Mouse (Mus musculus) CH12.LX (cell line): ENCODE data around the gene Slc35d2. TPM values are rescaled to one million over a fixed set of nuclear protein-coding genes. Genes with fewer than 3 reads are reported as not detected.
A peak's percentile ranks its signal among the peaks of the same experiment; 100 is the strongest.

Source experiments
- DNase-seq: peaks from one replicate; pipeline ENCODE4 v3.0.0-alpha.2; 2013; ENCODE audit errors: extremely low read depth
- H3K27ac ChIP-seq: 2 replicates; pipeline ENCODE4 v1.5.1; 2012; ENCODE audit warnings: low read depth, mild to moderate bottlenecking, control low read depth, moderate library complexity; ENCODE audit not compliant: insufficient read depth
- H3K27me3 ChIP-seq: replicated peaks from 2 replicates; pipeline ENCODE3; 2012; ENCODE audit warnings: inconsistent platforms
- H3K36me3 ChIP-seq, 2 experiments: replicated peaks in 1 of 2; 2 replicates each; pipeline versions ENCODE3 to v1.6.1; 2012; ENCODE audit warnings: inconsistent platforms in 1 of 2, low read length in 1 of 2, mild to moderate bottlenecking in 1 of 2, mixed read lengths in 1 of 2, moderate library complexity in 1 of 2; ENCODE audit not compliant: control insufficient read depth in 1 of 2, insufficient read depth in 1 of 2
- H3K4me1 ChIP-seq, 2 experiments: 2 replicates each; pipeline ENCODE4 v1.6.1; 2012; ENCODE audit warnings: inconsistent platforms in 1 of 2, moderate library complexity in 1 of 2; ENCODE audit not compliant: insufficient read depth in 2 of 2, control insufficient read depth in 1 of 2
- H3K4me2 ChIP-seq: 2 replicates; pipeline ENCODE4 v1.6.1; 2012; ENCODE audit warnings: low read depth, mild to moderate bottlenecking, control low read depth; ENCODE audit not compliant: poor library complexity, insufficient read depth, severe bottlenecking
- H3K4me3 ChIP-seq, 3 experiments: fragments of 150-350 bp in 1 of 3; sonication (generic) in 1 of 3; replicated peaks in 1 of 3; 2 replicates each; pipeline versions ENCODE3 to v1.5.1; 2011 to 2012; ENCODE audit warnings: low read depth in 2 of 3, low read length in 2 of 3, mild to moderate bottlenecking in 2 of 3, moderate library complexity in 2 of 3, control low read depth in 1 of 3, improper control_type of control experiment in 1 of 3, inconsistent platforms in 1 of 3, mixed read lengths in 1 of 3; ENCODE audit not compliant: poor library complexity in 1 of 3
- H3K79me2 ChIP-seq: replicated peaks from 2 replicates; pipeline ENCODE4 v1.6.1; 2012; ENCODE audit warnings: mild to moderate bottlenecking, moderate library complexity; ENCODE audit not compliant: control insufficient read depth, poor library complexity, insufficient read depth, severe bottlenecking; ENCODE audit errors: extremely low read depth
- H3K9ac ChIP-seq: 2 replicates; pipeline ENCODE4 v1.6.1; 2012; ENCODE audit warnings: low read depth, mild to moderate bottlenecking, control low read depth, moderate library complexity; ENCODE audit not compliant: insufficient read depth
- H3K9me3 ChIP-seq: replicated peaks from 2 replicates; pipeline ENCODE3; 2012; ENCODE audit warnings: low read length, inconsistent platforms, mixed read lengths
- BHLHE40 ChIP-seq: IDR thresholded peaks from 2 replicates; pipeline ENCODE4 v1.6.1; 2011; ENCODE audit warnings: mild to moderate bottlenecking, low read depth, low read length, improper control_type of control experiment
- CHD1 ChIP-seq: IDR thresholded peaks from 2 replicates; pipeline ENCODE4 v1.6.1; 2012; ENCODE audit warnings: low read depth, low read length, improper control_type of control experiment, inconsistent platforms
- CHD2 ChIP-seq: IDR thresholded peaks from 2 replicates; pipeline ENCODE4 v1.6.1; 2011; ENCODE audit warnings: low read length, improper control_type of control experiment
- CTCF ChIP-seq, 2 experiments: IDR thresholded peaks in 1 of 2; conservative IDR thresholded peaks in 1 of 2; 2 replicates each; pipeline ENCODE4 v1.5.1; 2011 to 2012; ENCODE audit warnings: low read depth in 2 of 2, low read length in 2 of 2, improper control_type of control experiment in 1 of 2, inconsistent platforms in 1 of 2, mild to moderate bottlenecking in 1 of 2, moderate library complexity in 1 of 2
- ELF1 ChIP-seq: IDR thresholded peaks from 2 replicates; pipeline ENCODE4 v1.6.1; 2014; ENCODE audit warnings: low read depth, mild to moderate bottlenecking, inconsistent platforms, low read length, improper control_type of control experiment
- EP300 ChIP-seq: IDR thresholded peaks from 2 replicates; pipeline ENCODE4 v1.6.1; 2011; ENCODE audit warnings: low read length, improper control_type of control experiment
- ETS1 ChIP-seq: conservative IDR thresholded peaks from 2 replicates; pipeline ENCODE4 v1.6.1; 2012; ENCODE audit warnings: low read depth, mild to moderate bottlenecking, inconsistent platforms, low read length, improper control_type of control experiment, moderate library complexity
- GABPA ChIP-seq: IDR thresholded peaks from 2 replicates; pipeline ENCODE4 v1.6.1; 2012; ENCODE audit warnings: low read depth, low read length, improper control_type of control experiment, inconsistent platforms; ENCODE audit not compliant: insufficient replicate concordance
- HCFC1 ChIP-seq: IDR thresholded peaks from 2 replicates; pipeline ENCODE4 v1.6.1; 2012; ENCODE audit warnings: low read depth, mild to moderate bottlenecking, inconsistent platforms, low read length, improper control_type of control experiment
- IRF4 ChIP-seq: IDR thresholded peaks from 2 replicates; pipeline ENCODE4 v1.6.1; 2014; ENCODE audit warnings: low read depth, mild to moderate bottlenecking, inconsistent platforms, low read length, improper control_type of control experiment
- JUND ChIP-seq: conservative IDR thresholded peaks from 2 replicates; pipeline ENCODE4 v1.6.1; 2011; ENCODE audit warnings: low read depth, low read length, improper control_type of control experiment
- MAZ ChIP-seq: IDR thresholded peaks from 2 replicates; pipeline ENCODE4 v1.6.1; 2012; ENCODE audit warnings: low read depth, mild to moderate bottlenecking, inconsistent platforms, low read length, improper control_type of control experiment, moderate library complexity
- MYC ChIP-seq: IDR thresholded peaks from 2 replicates; pipeline ENCODE4 v1.6.1; 2011; ENCODE audit warnings: low read depth, mild to moderate bottlenecking, improper control_type of control experiment, low read length
- NELFE ChIP-seq: IDR thresholded peaks from 2 replicates; pipeline ENCODE4 v1.6.1; 2011; ENCODE audit warnings: low read depth, low read length, improper control_type of control experiment
- NRF1 ChIP-seq: IDR thresholded peaks from 2 replicates; pipeline ENCODE4 v1.6.1; 2014; ENCODE audit warnings: low read depth, mild to moderate bottlenecking, inconsistent platforms, low read length, improper control_type of control experiment, moderate library complexity
- PAX5 ChIP-seq: IDR thresholded peaks from 2 replicates; pipeline ENCODE4 v1.6.1; 2012; ENCODE audit warnings: low read length, inconsistent platforms, mixed read lengths
- RAD21 ChIP-seq: IDR thresholded peaks from 2 replicates; pipeline ENCODE4 v1.6.1; 2011; ENCODE audit warnings: low read depth, mild to moderate bottlenecking, low read length, improper control_type of control experiment, moderate library complexity
- RCOR1 ChIP-seq: conservative IDR thresholded peaks from 2 replicates; pipeline ENCODE4 v1.6.1; 2012; ENCODE audit warnings: low read depth, mild to moderate bottlenecking, inconsistent platforms, low read length, improper control_type of control experiment
- SIN3A ChIP-seq: IDR thresholded peaks from 2 replicates; pipeline ENCODE4 v1.6.1; 2012; ENCODE audit warnings: low read length, improper control_type of control experiment, inconsistent platforms
- SMC3 ChIP-seq: IDR thresholded peaks from 2 replicates; pipeline ENCODE4 v1.6.1; 2011; ENCODE audit warnings: low read depth, low read length, improper control_type of control experiment
- TCF12 ChIP-seq: IDR thresholded peaks from 2 replicates; pipeline ENCODE4 v1.6.1; 2014; ENCODE audit warnings: low read depth, mild to moderate bottlenecking, inconsistent platforms, low read length, improper control_type of control experiment
- UBTF ChIP-seq: IDR thresholded peaks from 2 replicates; pipeline ENCODE4 v1.6.1; 2012; ENCODE audit warnings: low read depth, mild to moderate bottlenecking, inconsistent platforms, low read length, improper control_type of control experiment, moderate library complexity
- USF1 ChIP-seq: IDR thresholded peaks from 2 replicates; pipeline ENCODE4 v1.6.1; 2014; ENCODE audit warnings: low read depth, mild to moderate bottlenecking, inconsistent platforms, low read length, improper control_type of control experiment
- USF2 ChIP-seq: conservative IDR thresholded peaks from 2 replicates; pipeline ENCODE4 v1.6.1; 2011; ENCODE audit warnings: low read depth, low read length, improper control_type of control experiment
- ZC3H11A ChIP-seq: IDR thresholded peaks from 2 replicates; pipeline ENCODE4 v1.6.1; 2012; ENCODE audit warnings: low read depth, mild to moderate bottlenecking, inconsistent platforms, low read length, improper control_type of control experiment
- ZKSCAN1 ChIP-seq: IDR thresholded peaks from 2 replicates; pipeline ENCODE4 v1.6.1; 2012; ENCODE audit warnings: low read depth, inconsistent platforms, low read length, improper control_type of control experiment, borderline replicate concordance
- ZMIZ1 ChIP-seq: IDR thresholded peaks from 2 replicates; pipeline ENCODE4 v1.6.1; 2012; ENCODE audit warnings: low read depth, mild to moderate bottlenecking, inconsistent platforms, low read length, improper control_type of control experiment
- ZNF384 ChIP-seq: IDR thresholded peaks from 2 replicates; pipeline ENCODE4 v1.6.1; 2012; ENCODE audit warnings: low read depth, low read length, improper control_type of control experiment, inconsistent platforms
- dilution Hi-C: fragments of 300-500 bp; cut with MboI; formaldehyde crosslinking; loops from 2 replicates; pipeline ENCODE4 v1.14.3; 2020; ENCODE audit warnings: low sequenced_read_pairs; ENCODE audit not compliant: extremely low pct_unique_long_range_greater_than_20kb, extremely low pct_ligation_motif_present
- in situ Hi-C: fragments of 300-500 bp; cut with MboI; formaldehyde crosslinking; loops from 3 replicates; pipeline ENCODE4 v1.14.3; 2019; ENCODE audit warnings: low sequenced_read_pairs, low pct_ligation_motif_present, low pct_unique_long_range_greater_than_20kb, mixed read lengths
- polyA plus RNA-seq: library from polyadenylated mRNA; unstranded; fragments of >175 nt; gene quantifications from 2 replicates; pipeline ENCODE4 v1.2.1, GENCODE M21; 2012; ENCODE audit warnings: low read depth; ENCODE audit not compliant: insufficient read length
- total RNA-seq, 2 experiments: library from RNA; depleted of rRNA; stranded (reverse); fragments of 300-350 nt in 1 of 2; fragments of >200 nt in 1 of 2; gene quantifications; 2 replicates each; pipeline ENCODE4 v1.2.3; 2012 to 2014

Slc35d2 gene
- total and polyA plus RNA-seq, 3 experiments, result 10.3 to 19.4 (median 17.2) TPM

DNA sequence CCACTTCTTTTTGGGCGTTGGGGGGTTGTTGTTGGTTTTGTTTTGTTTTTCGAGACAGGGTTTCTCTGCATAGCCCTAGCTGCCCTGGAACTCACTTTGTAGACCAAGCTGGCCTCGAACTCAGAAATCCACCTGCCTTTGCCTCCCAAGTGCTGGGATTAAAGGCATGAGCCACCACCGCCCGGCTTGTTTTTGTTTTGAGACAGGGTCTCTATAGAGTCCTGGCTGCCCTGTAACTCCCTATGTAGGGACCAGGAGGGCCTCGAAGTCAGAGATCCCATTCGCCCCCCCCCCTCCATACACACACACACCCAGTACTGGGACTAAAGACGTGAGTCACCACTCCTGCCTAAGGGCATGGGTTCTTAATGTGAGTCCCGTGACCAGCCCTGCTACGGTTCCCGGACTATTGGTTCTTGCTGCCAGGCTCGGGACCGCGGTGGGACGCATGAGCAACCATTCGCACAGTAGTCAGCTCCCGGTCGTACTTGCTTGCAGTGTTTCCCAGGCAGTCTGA is 24.6 kb upstream of the Slc35d2 start:
- DNase-seq, result peak; percentile 51
- Histone ChIP-seq H3K4me1 (peaks cover 5 to 26% of the 10 kb centered on the region in 2 experiments), H3K4me2 (peak overlapping the region; percentile 91), H3K4me3 (peak overlapping the region; percentile 15 to 94 (median 60)), H3K27me3 (peaks cover 22% of the 10 kb centered on the region), H3K36me3 (peaks cover 0 to 6% of the 10 kb centered on the region in 2 experiments), H3K9me3 (no peaks in the 10 kb centered on the region), H3K9ac (peak overlapping the region; percentile 55; the same call in 1 of the 2 replicates), H3K79me2 (peaks cover 37% of the 10 kb centered on the region), H3K27ac (no peak overlapping the region)
- in situ Hi-C loops (no loop called here), dilution Hi-C loops (no loop called here)
- no peak for TF ChIP-seq SIN3A
- TF ChIP-seq MYC, result no peak
- no peak for TF ChIP-seq NRF1
- no peak for TF ChIP-seq IRF4
- TF ChIP-seq ZNF384, result no peak
- TF ChIP-seq USF2, result no peak
- no peak for TF ChIP-seq PAX5
- no peak for TF ChIP-seq CTCF (conservative IDR thresholded peaks at IDR 0.05 in 1 of 2, IDR thresholded peaks at IDR 0.05 in 1 of 2; ENCODE audit: low read depth in 2 of 2, low read length in 2 of 2)
- TF ChIP-seq ZC3H11A, result no peak
- no peak for TF ChIP-seq SMC3
- TF ChIP-seq TCF12, result no peak; the same call in 1 of the 2 replicates
- TF ChIP-seq ELF1, result no peak
- no peak for TF ChIP-seq ZMIZ1
- 0 out of 2 replicates have a peak, but pooled peaks have one; percentile 26 for TF ChIP-seq ETS1
- TF ChIP-seq EP300, result no peak
- TF ChIP-seq BHLHE40, result peak; percentile 92
- no peak for TF ChIP-seq ZKSCAN1

DNA sequence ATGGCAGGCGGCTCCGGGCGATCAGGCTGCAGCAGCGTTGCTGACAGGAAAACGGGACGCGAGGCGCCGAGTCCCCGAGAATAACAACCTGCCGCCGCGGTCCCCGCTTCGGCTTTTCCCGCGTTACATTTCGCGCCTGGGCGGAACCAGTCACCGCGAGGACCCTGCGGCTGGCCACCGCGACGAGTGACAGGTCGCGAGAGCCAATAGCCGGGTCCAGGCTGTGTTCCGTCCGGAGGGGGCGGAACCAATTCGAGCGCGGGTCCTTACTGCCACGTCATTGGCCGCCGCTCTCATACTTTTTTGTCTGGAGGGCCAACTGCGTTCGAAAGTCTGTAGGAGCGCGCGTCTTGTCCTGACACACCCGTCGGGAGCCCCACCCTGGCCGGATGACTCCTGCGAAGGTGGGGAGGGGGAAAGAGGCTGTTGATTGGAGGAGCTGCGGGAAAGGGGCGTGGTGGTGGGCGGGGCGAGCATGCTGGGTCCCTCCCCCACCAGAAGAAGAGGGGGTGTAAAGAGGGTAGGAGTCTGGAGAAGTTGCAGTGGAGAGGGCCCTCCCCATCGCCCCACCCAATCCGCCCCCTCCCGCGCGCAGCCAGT is 24.0 kb upstream of the Slc35d2 start, which contains the start of gene Zfp367:
Gene Zfp367, minus strand, starts transcription at position 120 of the 600 bp plus-strand sequence.
- Histone ChIP-seq H3K4me2 (peak within 1 kb of the TSS; percentile 91), H3K4me1 (peaks cover 5 to 30% of the 10 kb centered on the region in 2 experiments), H3K9me3 (no peaks in the 10 kb centered on the region), H3K27me3 (peaks cover 22% of the 10 kb centered on the region), H3K9ac (peak within 1 kb of the TSS; percentile 69), H3K4me3 (peak within 1 kb of the TSS; percentile 94 to 98 (median 97)), H3K79me2 (peaks cover 40% of the 10 kb centered on the region), H3K36me3 (peaks cover 0 to 8% of the 10 kb centered on the region in 2 experiments), H3K27ac (peak within 1 kb of the TSS; percentile 75)
- peak; percentile 99 for DNase-seq
- dilution Hi-C loops (no loop called here), in situ Hi-C loops (no loop called here)
- TF ChIP-seq BHLHE40 (no peak), USF1 (no peak), RCOR1 (no peak), ZC3H11A (no peak), CHD1 (no peak), HCFC1 (no peak), NELFE (peak; percentile 65), ZNF384 (no peak; the same call in 1 of the 2 replicates), CHD2 (peak; percentile 64), IRF4 (peak; percentile 36), PAX5 (no peak), ELF1 (peak; percentile 78), RAD21 (no peak), GABPA (no peak), TCF12 (no peak; the same call in none of the 2 replicates), CTCF (conservative IDR thresholded peaks at IDR 0.05 in 1 of 2, IDR thresholded peaks at IDR 0.05 in 1 of 2; ENCODE audit: low read depth in 2 of 2, low read length in 2 of 2) (no peak), ZKSCAN1 (no peak), ZMIZ1 (peak; percentile 22), NRF1 (peak; percentile 30; the same call in 1 of the 2 replicates), UBTF (no peak), USF2 (no peak), JUND (no peak), MAZ (peak; percentile 98), MYC (no peak), SIN3A (peak; percentile 96)
